Mouse (Mus musculus) heart, embryonic 10.5 days (tissue): ENCODE measurements around the gene Helq. TPM values are rescaled to one million over a fixed set of nuclear protein-coding genes. Genes with fewer than 3 reads are reported as not detected.

ENCODE experiments used
- DNase-seq: peaks from one replicate; pipeline ENCODE4 v3.0.0-alpha.2; 2017; ENCODE audit warnings: low spot score
- H3K27ac ChIP-seq: fragments of 300-500 bp; sonication (generic); 2 replicates; pipeline ENCODE4 v1.5.1; 2016; ENCODE audit warnings: mild to moderate bottlenecking
- H3K27me3 ChIP-seq: fragments of 300-500 bp; sonication (generic); 2 replicates; pipeline ENCODE4 v1.6.1; 2016; ENCODE audit warnings: mild to moderate bottlenecking; ENCODE audit not compliant: poor library complexity, insufficient read depth, severe bottlenecking
- H3K36me3 ChIP-seq: fragments of 300-500 bp; sonication (generic); 2 replicates; pipeline ENCODE4 v1.6.1; 2016; ENCODE audit warnings: mild to moderate bottlenecking, moderate library complexity
- H3K4me1 ChIP-seq: fragments of 300-500 bp; sonication (generic); 2 replicates; pipeline ENCODE4 v1.6.1; 2016; ENCODE audit warnings: mild to moderate bottlenecking
- H3K4me3 ChIP-seq: fragments of 300-500 bp; sonication (generic); 2 replicates; pipeline ENCODE4 v1.5.1; 2016; ENCODE audit warnings: mild to moderate bottlenecking, moderate library complexity
- H3K9me3 ChIP-seq: fragments of 300-500 bp; sonication (generic); 2 replicates; pipeline ENCODE4 v1.6.1; 2016; ENCODE audit warnings: mild to moderate bottlenecking, moderate library complexity
- WGBS: fragments of 180-500 bp; shearing (Covaris S2); methylation state at CpG from one replicate; pipeline ENCODE4 v1.1.7; 2016; 5-methylcytosine and 5-hydroxymethylcytosine counted together
- polyA plus RNA-seq: library from polyadenylated mRNA; unstranded; fragments of >200 nt; fragmentation: Nextera tagmentation; extraction: Ambion mirVana; gene quantifications from 2 replicates; pipeline ENCODE4 v1.2.1, GENCODE M21; 2016

Gene Helq
- polyA plus RNA-seq, 1 experiment from 2014 or later, result 16.5 TPM

DNA sequence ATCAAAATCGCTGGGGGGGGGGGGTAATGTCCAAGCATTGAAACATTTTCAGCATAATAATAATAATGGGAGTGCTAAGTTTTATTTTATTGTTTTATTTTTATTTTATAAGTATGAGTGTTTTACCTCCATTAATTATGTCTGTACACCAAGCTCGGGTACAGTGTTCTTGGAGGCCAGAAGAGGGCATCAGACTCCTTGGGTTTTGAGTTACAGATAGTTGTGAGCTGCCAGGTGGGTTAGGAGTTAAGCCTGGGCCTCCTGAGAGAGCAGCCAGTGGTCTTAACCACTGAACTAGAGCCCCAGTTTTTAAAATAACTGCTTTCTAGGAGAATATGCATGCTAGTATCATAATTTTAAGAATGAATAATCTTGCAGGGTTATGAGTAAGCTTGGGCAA is 27.6 kb upstream of the Helq start:
- peak; percentile 72 for DNase-seq
- no peaks in the 10 kb centered on the region for H3K9me3 ChIP-seq
- H3K4me3 ChIP-seq, result no peak overlapping the region
- no peaks in the 10 kb centered on the region for H3K4me1 ChIP-seq
- WGBS, result 23% methylated on average over 2 of the region's 2 CpGs
- no peaks in the 10 kb centered on the region for H3K27me3 ChIP-seq
- no peak overlapping the region for H3K27ac ChIP-seq
- H3K36me3 ChIP-seq, result no peaks in the 10 kb centered on the region

DNA sequence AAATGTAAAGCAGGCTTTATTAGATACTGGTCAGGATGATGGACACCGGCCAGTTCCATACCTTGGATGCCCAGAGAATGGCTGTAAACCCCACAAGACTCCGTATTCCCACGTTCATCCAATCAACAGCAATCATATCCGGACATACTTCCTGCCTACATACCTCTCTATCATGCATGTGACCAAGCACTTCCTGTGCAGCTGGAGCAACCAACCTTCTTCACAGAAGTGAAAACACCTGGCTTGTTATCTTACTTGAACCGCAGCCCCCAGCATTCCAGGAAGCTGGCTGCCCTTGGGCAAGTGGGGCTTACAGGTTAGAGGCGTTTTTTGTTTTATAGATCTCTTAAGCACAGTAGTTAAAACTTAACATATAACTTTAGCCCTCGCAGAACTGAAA is 24.4 kb upstream of the Helq start:
- Histone ChIP-seq H3K4me1 (peaks cover 5% of the 10 kb centered on the region; the same call in 1 of the 2 replicates), H3K4me3 (no peak overlapping the region), H3K36me3 (peaks cover 2% of the 10 kb centered on the region; the same call in 1 of the 2 replicates), H3K27me3 (no peaks in the 10 kb centered on the region), H3K9me3 (no peaks in the 10 kb centered on the region), H3K27ac (no peak overlapping the region)
- no peak for DNase-seq
- 75% methylated on average over 7 of the region's 7 CpGs for WGBS

DNA sequence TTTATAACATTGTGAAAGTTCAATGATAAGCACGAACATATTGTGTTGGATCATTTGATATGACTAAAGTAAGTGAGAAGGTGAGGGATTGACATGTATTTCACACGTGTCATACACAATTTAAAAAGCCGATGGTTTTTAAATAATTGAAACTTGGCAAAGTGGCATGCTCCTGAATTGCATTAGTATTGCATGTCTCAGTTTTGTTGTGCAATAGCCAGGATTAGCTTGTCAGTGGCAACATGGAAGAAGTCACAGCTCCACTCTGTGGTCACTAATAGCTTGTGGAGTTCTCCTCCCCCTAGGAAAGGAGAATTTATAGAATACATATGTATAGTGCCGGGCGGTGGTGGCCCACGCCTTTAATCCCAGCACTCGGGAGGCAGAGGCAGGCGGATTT is 23.0 kb upstream of the Helq start:
- Histone ChIP-seq H3K4me1 (peaks cover 5% of the 10 kb centered on the region; the same call in 1 of the 2 replicates), H3K27me3 (no peaks in the 10 kb centered on the region), H3K4me3 (peak overlapping the region; percentile 92), H3K36me3 (peaks cover 11% of the 10 kb centered on the region), H3K27ac (no peak overlapping the region), H3K9me3 (no peaks in the 10 kb centered on the region)
- DNase-seq, result no peak
- WGBS, result 82% methylated on average over 8 of the region's 8 CpGs

DNA sequence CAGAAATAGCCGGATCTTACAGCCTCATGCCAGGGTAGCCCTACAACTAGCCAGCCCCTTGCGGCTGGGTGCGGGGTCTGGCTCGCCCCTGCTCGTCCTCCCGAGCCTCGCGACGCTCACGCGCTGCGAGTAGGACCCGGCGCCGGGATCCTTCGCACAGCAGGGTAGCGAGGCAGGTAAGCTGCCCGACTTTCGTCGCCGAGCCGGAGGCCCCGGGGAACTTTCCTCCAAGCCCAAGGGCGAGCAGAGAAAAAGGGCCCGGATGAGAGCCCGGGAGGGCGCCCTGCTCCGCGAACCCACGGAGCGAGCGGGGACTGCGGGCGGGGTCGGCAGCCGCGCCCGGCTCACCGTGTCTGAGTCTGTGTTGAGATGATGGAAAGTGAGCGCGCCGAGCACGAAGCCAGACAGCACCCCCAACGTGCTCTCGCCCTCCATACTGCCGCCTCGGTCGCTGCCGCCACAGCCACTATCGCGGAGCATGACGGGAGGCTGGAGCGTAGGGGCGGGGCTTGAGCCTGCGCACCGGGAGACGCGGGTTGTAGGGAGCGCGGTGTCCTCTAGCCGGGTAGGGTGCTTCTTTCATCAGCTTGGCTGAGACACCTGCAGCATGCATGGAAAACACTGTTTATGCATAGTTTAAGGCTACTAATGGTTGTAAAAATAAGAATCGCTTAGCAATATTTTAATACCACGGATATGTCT is 22.2 kb upstream of the Helq start, which contains the start of gene Abraxas1:
Gene Abraxas1 (minus strand): TSS at position 483 of the 702 bp plus-strand sequence.
- Histone ChIP-seq H3K4me3 (peak within 1 kb of the TSS; percentile 92), H3K9me3 (no peaks in the 10 kb centered on the region), H3K27me3 (no peaks in the 10 kb centered on the region), H3K27ac (peak within 1 kb of the TSS; percentile 100), H3K4me1 (peaks cover 5% of the 10 kb centered on the region; the same call in 1 of the 2 replicates), H3K36me3 (peaks cover 15% of the 10 kb centered on the region)
- under 1% methylated on average over 63 of the region's 63 CpGs for WGBS
- peak; percentile 95 for DNase-seq

DNA sequence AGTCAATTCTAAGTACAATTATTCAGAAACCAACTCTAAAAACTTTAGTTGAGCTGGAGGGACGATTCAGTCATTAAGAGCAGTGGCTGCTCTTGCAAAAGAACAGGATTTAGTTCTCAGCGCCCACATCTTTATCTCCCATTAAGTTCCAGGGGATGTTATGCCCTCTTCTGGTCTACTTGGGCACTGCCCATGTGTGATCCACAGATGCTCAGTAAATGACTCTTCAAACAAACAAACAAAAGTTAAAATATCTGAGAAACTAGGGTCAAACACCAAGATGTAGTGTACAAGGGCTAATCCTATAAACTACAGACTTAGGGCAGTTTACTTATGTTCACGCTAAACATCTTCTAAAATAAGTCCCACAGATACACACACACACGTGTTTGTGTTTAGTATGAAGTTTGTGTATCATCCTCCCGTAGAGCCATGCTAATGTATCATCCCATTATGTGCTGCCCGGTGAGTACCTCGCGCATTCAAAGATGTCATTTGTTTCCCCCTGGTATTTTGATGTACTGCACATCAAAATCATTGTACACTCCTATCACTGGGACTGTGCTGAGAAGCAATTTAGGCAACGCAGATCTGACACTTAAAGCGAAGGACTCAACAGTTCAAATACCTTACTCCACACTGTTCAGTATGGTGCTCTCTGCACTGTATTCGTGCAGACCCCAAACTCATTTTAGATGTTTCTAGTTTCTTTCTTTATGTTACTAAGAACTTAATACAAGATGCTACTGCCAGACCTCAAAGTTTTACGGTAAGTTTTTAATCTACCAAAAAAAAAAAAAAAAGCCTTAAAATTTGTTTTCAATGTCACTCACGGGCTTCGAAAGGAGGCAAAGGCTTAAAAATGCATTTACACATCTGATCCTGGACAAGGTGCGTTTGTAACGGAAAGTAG is 21.4 kb upstream of the Helq start:
- peaks cover 5% of the 10 kb centered on the region; the same call in 1 of the 2 replicates for H3K4me1 ChIP-seq
- WGBS, result 32% methylated on average over 16 of the region's 16 CpGs
- no peaks in the 10 kb centered on the region for H3K27me3 ChIP-seq
- peaks cover 20% of the 10 kb centered on the region for H3K36me3 ChIP-seq
- peak overlapping the region; percentile 100 for H3K27ac ChIP-seq
- H3K4me3 ChIP-seq, result peak overlapping the region; percentile 92
- DNase-seq, result no peak
- H3K9me3 ChIP-seq, result no peaks in the 10 kb centered on the region

DNA sequence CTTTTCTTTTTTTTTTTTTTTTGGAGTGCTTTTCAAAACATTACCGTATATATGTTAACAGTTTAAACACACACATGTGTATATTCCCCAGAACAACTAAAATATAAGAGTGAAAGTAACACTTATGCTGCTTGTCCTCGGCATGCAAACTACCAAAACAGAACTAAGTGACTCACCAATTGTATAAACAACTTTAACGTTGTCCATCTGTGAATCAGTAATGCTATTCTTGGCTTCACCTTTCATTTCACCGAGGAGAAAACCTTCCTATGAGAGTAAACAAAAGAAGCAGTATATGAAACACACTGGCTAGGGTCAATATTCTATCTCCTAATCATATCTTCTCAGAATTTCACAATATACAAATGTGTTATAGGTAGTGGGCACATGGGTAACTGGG is 19.9 kb upstream of the Helq start:
- Histone ChIP-seq H3K27ac (no peak overlapping the region), H3K36me3 (peaks cover 32% of the 10 kb centered on the region), H3K9me3 (no peaks in the 10 kb centered on the region), H3K27me3 (no peaks in the 10 kb centered on the region), H3K4me3 (no peak overlapping the region), H3K4me1 (peaks cover 5% of the 10 kb centered on the region; the same call in 1 of the 2 replicates)
- WGBS, result 81% methylated on average over 4 of the region's 4 CpGs
- no peak for DNase-seq

DNA sequence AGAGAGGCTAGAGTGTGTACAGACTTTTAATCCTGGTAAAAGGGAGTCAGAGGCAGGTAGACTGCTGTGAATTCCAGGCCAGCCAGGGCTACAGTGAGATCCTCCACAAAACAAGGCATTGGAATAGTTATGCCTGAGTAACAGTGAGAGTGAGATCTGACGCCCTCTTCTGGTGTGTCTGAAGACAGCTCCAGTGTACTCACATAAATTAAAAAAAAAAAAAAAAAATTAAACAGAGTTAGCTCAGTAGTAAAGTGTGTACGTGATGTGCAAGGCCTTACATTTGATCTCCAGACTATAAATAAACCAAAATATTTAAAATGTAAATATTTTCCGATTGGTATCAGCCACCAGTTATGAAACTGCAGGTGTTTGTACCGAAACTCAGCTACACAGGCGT is 4.3 kb downstream of the Helq start:
- Histone ChIP-seq H3K36me3 (peaks cover 52% of the 10 kb centered on the region), H3K4me1 (peaks cover 5% of the 10 kb centered on the region; the same call in 1 of the 2 replicates), H3K4me3 (no peak overlapping the region), H3K27me3 (no peaks in the 10 kb centered on the region), H3K27ac (no peak overlapping the region), H3K9me3 (no peaks in the 10 kb centered on the region)
- no peak for DNase-seq
- 84% methylated on average over 5 of the region's 5 CpGs for WGBS

DNA sequence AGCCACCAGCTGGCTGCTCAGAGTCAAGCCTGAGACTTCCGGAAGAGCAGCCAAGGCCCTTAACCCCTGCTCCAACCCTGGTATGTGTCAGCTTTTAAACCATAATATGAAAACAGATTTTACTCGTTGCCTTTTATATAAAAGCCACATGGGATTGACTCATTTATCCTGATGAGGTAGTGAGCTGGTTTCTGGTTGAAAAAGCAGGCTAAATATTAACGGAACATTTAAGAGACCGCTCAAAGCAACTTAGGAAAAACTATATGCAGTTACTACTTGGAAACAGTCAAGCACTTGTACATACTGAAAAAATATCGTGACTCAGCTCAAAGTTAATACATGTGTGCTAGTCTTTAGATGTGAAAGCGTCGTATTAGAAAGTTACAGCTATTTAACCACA is 6.1 kb downstream of the Helq start:
- Histone ChIP-seq H3K9me3 (no peaks in the 10 kb centered on the region), H3K36me3 (peaks cover 70% of the 10 kb centered on the region), H3K27me3 (no peaks in the 10 kb centered on the region), H3K4me3 (no peak overlapping the region), H3K27ac (no peak overlapping the region), H3K4me1 (peaks cover under 1% of the 10 kb centered on the region; the same call in 1 of the 2 replicates)
- DNase-seq, result no peak
- 89% methylated on average over 7 of the region's 7 CpGs for WGBS

DNA sequence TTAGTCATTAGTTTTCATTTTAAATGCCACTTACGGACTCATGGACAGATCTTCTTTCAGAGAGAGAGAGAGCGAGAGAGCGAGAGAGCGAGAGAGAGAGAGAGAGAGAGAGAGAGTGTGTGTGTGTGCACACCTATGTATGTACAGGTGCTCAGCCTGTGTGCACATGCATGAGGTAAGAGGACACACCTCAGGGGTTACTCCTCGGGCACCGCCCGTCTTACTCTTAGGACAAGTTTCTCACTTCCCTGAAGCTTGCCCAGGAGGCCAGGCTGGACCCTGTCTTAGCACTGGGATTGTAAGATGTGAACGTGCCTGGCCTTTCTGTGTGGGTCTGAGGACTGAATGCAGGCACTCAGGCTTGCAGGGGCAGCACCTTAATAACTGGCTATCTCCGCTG is 10.9 kb downstream of the Helq start:
- Histone ChIP-seq H3K36me3 (peaks cover 79% of the 10 kb centered on the region), H3K27me3 (no peaks in the 10 kb centered on the region), H3K9me3 (no peaks in the 10 kb centered on the region), H3K4me3 (no peak overlapping the region), H3K4me1 (no peaks in the 10 kb centered on the region), H3K27ac (no peak overlapping the region)
- DNase-seq, result no peak
- WGBS, result 91% methylated on average over 9 of the region's 9 CpGs

DNA sequence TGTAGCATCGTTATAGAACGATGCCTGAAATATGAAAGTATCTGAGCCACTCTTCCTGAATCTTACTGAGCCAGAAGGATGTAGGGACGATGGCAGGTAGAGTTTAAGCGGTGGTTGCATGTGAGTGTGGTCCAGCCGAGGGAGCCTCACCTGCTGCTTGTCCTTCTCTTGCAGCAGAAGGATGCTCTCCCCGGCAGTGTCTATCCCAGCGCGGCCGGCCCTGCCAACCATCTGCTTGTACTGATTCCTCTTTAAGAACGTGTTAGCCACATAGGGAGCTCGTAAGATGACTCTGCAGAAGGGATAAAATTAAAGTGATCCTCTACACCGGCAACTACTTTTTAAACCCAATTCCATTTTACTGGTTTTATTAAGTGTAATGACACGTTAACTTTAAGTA is 19.4 kb downstream of the Helq start:
- Histone ChIP-seq H3K4me3 (no peak overlapping the region), H3K36me3 (peaks cover 70% of the 10 kb centered on the region), H3K9me3 (no peaks in the 10 kb centered on the region), H3K27ac (no peak overlapping the region), H3K4me1 (peaks cover 10% of the 10 kb centered on the region; the same call in 1 of the 2 replicates), H3K27me3 (no peaks in the 10 kb centered on the region)
- peak; percentile 60 for DNase-seq
- 94% methylated on average over 13 of the region's 13 CpGs for WGBS

DNA sequence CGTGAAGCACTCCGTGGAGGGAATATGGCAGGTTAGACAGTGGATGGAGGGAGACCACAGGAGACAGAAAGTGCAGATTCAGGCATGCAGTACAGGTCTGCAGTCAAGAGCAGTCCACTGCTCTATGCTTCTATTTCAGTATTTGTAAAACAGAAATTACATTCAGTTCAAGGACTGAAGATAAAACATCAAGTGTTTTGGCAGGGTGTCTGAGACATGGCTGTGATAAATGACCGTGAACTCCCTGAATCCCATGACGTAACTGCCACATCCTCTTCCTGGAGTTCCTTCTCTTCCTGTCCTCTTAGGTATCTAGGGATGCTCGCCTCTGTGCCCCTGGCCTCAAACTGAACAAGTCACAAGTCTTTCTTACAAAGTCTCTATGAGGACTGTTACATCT is 21.5 kb downstream of the Helq start:
- H3K27me3 ChIP-seq, result no peaks in the 10 kb centered on the region
- no peak overlapping the region for H3K27ac ChIP-seq
- no peaks in the 10 kb centered on the region for H3K9me3 ChIP-seq
- WGBS, result 73% methylated on average over 5 of the region's 5 CpGs
- H3K4me3 ChIP-seq, result no peak overlapping the region
- H3K36me3 ChIP-seq, result peaks cover 60% of the 10 kb centered on the region
- no peak for DNase-seq
- peaks cover 10% of the 10 kb centered on the region; the same call in 1 of the 2 replicates for H3K4me1 ChIP-seq

DNA sequence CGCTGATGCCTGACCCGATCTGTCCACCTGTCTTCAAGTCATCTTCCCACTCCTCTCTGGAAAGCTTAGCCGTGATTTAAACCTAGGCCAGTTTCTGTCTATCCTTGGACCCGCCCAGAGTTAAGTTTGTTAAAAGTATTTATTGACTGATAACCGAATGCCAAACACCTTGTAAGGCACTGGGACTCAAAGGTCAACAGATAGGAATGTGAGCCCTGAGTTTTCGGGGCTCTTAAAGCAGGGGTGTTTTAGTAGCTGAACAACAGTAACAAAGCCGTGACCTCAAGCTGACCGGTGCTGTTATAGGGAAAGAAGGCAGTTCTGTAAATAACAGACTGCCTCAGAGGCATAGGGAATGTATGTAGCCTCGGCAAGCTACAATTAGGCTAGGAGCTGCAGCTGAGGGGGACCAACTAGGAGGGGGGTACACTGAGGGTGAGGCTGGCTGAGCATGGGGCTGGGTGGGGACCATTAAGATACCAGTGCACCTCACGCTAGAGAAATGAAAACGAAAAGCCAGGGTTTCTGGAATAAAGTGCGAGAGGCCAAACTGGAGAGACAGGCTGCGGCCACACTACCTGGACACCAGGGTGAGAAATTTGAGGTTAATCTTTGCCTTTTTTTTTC is 22.5 kb downstream of the Helq start:
- Histone ChIP-seq H3K9me3 (no peaks in the 10 kb centered on the region), H3K4me3 (no peak overlapping the region), H3K27ac (no peak overlapping the region), H3K36me3 (peaks cover 62% of the 10 kb centered on the region), H3K27me3 (no peaks in the 10 kb centered on the region), H3K4me1 (peaks cover 10% of the 10 kb centered on the region; the same call in 1 of the 2 replicates)
- no peak for DNase-seq
- WGBS, result 73% methylated on average over 13 of the region's 13 CpGs
